Mouse (Mus musculus): ENCODE data around the gene Zfp78. TPM values are rescaled to one million over a fixed set of nuclear protein-coding genes. Genes with fewer than 3 reads are reported as not detected.
A peak's percentile ranks its signal among the peaks of the same experiment; 100 is the strongest.

The Zfp78 gene
- total RNA-seq, 2 experiments from 2014 or later: 3.8 to 5.6 TPM

DNA sequence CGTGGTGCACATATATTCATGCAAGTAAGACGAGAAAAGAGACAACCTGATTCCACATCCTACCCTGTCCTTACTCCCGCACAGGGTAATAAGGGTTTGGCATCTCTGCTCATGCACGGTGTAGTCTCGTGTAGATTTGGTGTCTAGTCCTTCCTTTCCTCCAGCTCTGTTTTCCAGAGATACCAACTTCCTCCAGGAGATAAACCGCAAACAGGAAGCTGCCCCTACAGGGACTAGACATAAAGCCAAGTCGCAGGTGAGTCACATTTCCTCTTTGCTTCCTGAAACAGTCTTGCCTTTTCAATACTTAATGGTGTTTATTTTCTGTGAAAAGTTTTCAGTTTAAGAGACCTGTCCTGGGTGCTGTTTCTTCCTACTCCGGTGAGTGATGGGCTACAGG, 20.9 kb downstream of the Zfp78 start:
- DNase-seq (ENCODE audit: extremely low spot score in 1 of 2, low spot score in 1 of 2): no peak

DNA sequence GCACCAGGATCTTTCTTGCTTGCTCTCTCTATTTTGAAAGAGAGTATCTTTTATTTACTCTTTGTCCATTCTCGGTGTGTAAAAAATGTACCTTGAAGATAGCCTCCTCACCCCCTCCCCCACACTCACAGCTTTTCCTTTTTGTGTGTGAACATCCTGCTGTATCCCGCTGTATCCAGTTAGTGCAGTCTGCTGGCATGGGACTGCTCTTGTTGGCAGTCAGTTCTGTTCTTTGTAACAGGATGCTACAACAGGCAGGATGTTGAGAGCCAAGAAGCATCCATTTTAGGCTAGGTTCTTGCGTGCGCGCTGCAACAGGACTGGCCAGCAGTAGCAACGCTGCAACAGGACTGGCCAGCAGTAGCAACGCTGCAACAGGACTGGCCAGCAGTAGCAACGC, 23.9 kb downstream of the Zfp78 start:
- DNase-seq (ENCODE audit: extremely low spot score in 1 of 2, low spot score in 1 of 2): no peak

DNA sequence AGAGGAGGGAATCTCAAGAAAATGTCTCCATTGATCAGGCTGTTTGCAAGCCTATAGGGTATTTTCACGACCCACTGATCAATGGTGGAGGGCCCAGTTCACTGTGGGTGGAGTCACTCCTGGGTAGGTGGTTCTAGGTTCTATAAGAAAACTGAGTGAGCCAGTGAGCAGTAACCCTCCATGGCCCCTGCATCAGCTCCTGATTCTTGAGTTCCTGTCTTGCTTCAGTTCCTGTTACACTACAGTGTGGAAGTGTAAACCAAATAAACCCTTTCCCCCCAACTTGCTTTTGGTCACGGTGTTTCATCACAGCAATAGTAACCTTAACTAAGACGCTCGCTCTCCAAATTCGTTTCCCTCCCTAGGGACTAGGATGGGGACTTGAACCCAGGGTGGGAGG, 25.9 kb downstream of the Zfp78 start:
- DNase-seq (ENCODE audit: extremely low spot score in 1 of 2, low spot score in 1 of 2): no peak

DNA sequence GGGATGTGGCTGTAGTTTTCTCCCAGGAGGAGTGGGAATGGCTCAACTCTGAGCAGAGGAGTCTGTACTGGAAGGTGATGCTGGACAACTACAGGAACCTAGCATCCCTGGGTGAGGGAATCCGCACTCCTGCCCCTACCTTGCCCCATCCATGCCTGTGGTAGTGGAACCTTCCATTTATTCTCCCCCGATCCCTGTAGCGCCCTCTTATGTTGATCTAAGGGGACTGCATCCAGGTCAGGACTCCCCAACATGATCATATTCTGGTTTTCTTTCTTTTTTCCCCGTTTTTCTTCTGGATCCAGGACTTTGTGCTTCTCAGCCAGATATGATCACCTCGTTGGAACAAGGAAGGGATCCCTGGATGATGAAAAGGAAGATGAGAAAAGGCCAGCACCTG, 26.4 kb downstream of the Zfp78 start:
- no peak for DNase-seq (ENCODE audit: extremely low spot score in 1 of 2, low spot score in 1 of 2)

DNA sequence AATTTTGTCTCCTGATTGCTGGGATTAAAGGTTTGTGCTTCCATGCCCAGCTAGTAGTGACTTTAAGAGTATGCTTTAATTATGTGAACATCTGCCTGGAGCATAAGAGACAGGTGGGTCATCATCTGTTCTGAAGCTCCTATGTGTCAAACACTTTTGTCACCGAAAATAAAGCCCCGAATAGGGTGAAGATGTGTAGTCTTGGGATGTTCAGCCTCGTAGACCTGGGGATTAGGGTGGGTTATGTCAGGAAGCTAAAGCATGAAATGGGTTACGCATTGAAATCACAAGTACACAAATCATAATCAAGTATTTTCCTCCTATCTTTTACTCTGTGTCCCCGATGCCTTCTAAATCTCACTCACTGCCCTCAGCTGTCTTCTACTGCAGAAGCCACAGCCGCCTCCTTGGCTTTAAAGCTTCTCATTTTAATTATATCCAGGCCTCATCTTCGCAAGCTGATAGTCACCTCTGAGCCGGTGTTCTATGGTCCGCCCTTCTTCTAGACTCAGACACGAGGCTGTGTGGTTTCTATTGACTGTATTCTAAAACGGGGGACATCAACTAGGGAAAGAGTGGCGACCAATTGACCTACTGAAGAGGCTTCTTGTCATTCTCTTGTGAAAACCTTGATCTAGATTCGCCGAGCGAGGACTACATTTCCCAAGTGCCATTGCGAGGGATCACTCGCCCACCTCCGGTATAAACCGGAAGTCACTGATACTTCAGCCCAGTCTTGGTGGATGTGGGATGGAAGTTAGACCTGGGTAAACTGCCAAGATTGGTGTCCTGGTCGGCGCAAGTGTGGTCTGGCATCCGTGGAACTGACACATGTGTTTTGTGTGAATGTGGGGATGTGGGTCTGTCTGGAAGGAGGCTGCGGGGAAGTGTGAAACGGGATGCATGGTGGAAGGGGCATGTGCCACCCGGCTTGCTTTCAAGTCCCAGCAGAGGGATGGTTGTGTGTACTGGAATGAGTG, 35.2 kb downstream of the Zfp78 start, which contains the start of gene Smim17:
Gene Smim17 (plus strand): TSS at position 720 of the 980 bp plus-strand sequence.
- peak; percentile 55 to 58 for DNase-seq (ENCODE audit: extremely low spot score in 1 of 2, low spot score in 1 of 2)

DNA sequence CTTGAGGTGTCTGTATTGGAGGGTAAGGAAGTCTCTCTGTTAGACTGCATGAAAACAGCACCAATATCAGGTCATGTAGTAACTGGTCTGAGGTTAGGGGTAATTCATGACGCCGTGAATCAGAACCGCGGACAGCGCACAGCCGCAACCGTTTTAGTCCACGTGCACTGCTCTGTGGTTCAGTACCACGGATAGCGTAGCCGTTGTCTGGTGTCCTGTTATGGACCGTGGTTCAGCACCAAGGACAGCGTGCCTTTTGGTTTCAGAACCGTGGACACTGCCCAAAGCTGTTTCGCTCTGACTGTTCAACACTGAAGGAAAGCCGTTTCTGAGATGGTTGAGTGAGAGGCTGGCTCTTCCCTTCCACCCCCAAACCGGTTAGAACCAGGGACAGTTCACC, 47.0 kb downstream of the Zfp78 start, which contains the start of gene Gm20715:
Gene Gm20715 (plus strand): TSS at position 235 of the 400 bp plus-strand sequence.
- DNase-seq (ENCODE audit: extremely low spot score in 1 of 2, low spot score in 1 of 2): peak; percentile 51 to 79

DNA sequence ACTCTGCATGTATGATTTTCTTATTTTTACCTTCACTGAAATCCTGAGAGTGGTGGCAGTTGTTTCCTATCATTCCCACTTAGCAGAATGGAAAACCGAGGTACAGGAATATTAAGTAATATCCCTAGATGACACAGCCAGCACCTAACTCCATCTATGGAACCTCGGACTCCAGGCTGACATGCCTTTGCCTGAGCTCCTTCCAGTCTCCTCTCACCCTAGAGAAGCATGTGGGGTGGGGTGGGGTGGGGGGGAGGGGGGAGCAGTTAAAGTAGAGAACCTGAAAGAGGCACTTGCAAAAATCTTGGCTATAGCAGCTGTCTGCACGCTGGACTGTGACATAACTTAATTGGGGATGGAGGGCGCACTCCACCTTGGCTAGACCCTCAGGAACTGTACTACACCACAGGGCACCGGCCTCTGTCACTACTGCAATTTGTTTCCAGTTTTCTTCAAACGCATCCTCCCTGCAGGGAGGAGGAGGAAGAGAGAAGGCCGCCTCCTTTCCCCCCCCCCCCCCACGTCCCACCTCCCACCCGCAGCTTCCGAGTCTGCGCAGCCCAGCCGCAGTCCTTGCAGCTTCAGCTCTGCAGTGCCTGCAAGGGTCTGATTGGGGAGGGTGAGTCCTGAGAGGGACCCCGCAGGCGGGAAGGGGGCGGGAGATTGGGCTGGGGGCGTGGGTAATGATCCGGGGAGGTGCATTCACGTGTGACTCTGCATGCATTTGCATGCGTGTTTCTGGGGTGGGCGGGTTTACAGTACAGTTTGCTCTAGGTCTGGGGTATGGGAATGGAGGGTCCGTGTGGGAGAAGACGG, 51.8 kb downstream of the Zfp78 start:
- DNase-seq (ENCODE audit: extremely low spot score in 1 of 2, low spot score in 1 of 2): peak; percentile 36 to 45

DNA sequence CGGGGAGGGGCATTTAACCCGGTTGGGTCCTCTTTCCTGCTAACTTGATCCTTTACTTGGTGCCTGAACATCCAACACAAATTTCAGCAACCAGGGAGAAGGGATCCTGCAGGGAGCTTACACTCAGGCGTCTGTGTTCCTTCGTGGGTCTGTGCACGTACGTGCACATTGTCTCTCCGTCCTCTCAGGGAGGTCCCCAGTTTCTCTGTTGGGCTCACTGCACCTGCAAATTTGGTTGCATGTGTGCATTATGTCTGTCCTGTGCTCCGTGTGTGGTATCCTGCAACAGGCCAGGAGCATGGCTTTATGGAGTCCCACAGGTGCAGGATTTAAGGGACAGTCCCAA, 52.3 kb downstream of the Zfp78 start:
- DNase-seq (ENCODE audit: extremely low spot score in 1 of 2, low spot score in 1 of 2): no peak

DNA sequence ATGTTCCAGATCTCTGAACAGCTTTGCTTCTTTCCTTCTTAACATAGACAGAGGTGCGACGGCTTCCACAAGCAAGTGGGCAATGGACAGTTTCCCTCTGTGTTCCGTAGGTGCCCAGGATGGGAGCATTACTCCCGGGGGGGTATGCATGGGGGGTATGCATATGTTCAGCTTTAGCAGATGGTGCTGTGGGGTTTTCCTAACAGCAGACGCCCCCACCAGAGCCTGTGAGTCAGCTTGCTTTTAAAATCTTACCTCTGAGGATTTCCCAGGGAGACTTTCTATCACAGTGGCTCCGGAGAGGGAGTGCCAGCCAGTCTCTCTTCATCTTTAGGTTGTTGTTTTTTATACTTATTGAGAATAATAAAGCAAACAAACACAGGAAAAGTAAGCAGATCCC, 56.8 kb downstream of the Zfp78 start:
- DNase-seq (ENCODE audit: extremely low spot score in 1 of 2, low spot score in 1 of 2): no peak

DNA sequence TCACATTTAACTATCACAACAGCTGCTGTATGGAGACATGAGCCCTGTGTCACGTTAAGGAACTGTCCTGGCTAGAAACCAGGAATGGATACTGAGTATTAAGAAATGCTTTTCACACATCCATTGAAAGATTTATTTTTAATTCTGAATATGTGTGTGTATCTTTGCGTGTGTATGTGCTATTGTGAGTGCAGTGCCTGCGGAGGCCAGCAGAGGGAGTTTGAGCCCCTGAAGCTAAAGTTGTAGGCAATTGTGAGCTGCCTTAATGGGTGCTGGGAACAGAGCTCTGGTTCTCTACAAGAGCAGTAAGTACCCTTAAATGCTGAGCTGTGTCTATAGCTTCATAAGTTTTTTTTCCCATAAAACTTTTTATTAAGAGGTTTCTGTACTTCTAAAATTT, 66.3 kb downstream of the Zfp78 start:
- no peak for DNase-seq (ENCODE audit: extremely low spot score in 1 of 2, low spot score in 1 of 2)

DNA sequence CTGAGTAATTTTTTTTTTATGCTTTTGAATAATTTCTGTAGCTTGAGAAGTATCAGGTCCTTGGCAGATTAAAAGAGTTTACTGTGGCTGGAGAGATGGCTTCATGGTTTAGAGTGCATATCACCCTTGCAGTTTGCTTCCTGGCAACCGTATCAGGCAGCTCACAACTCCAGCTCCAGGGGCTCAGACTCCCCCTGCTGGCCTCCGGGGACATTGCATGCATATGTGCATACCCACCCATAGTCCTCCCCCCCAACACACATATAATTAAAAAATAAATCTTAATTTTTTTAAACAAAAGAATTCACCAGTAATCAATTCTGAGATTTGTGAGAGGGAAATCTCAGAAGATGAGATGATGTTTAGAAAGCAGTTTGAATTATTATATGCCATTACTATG, 67.3 kb downstream of the Zfp78 start:
- peak in 1 of 2 experiments; percentile 33 for DNase-seq (ENCODE audit: extremely low spot score in 1 of 2, low spot score in 1 of 2)

Other genes starting within 250 kb of the Zfp78 start
- gene Zfp787, start 207.3 kb upstream of the Zfp78 start, total RNA-seq (2021): 10 to 100 TPM; 25.5 to 28.2 TPM
- gene Zfp444, start 191.1 kb upstream of the Zfp78 start, total RNA-seq (2021): 10 to 100 TPM; 58.2 to 66.7 TPM
- not detected for gene Galp, start 166.2 kb upstream of the Zfp78 start, total RNA-seq (2021)
- not detected for gene Zscan5b, start 141.0 kb upstream of the Zfp78 start, total RNA-seq (2021)
- not detected for gene Epp13, start 110.6 kb upstream of the Zfp78 start, total RNA-seq (2021)
- gene Zfp667, start 76.7 kb upstream of the Zfp78 start, total RNA-seq (2021): 10 to 100 TPM; 16.5 to 17.6 TPM
- 10 to 100 TPM; 10.2 to 12.0 TPM for gene Zfp583, start 32.0 kb upstream of the Zfp78 start, total RNA-seq (2021)
- 1 to 10 TPM; 5.8 to 6.7 TPM for gene Gm3854, start 19.5 kb upstream of the Zfp78 start, total RNA-seq (2021)
- 1 to 10 TPM; 6.7 to 7.8 TPM for gene Zfp28, start 20.0 kb downstream of the Zfp78 start, total RNA-seq (2021)
- 10 to 100 TPM; 18.4 to 22.0 TPM for gene Smim17, start 35.4 kb downstream of the Zfp78 start, total RNA-seq (2021)
- gene Gm20715, start 47.0 kb downstream of the Zfp78 start, total RNA-seq (2021): under 1 TPM; 0.15 to 0.23 TPM
- gene Olfr1344, start 75.4 kb downstream of the Zfp78 start, total RNA-seq (2021): 1 to 10 TPM; 1.3 to 2.8 TPM
- gene Olfr1336, start 92.9 kb downstream of the Zfp78 start, total RNA-seq (2021): not detected
- gene Olfr1346, start 103.8 kb downstream of the Zfp78 start, total RNA-seq (2021): not detected
- gene Olfr5, start 123.7 kb downstream of the Zfp78 start, total RNA-seq (2021): not detected
- gene Olfr1347, start 136.5 kb downstream of the Zfp78 start, total RNA-seq (2021): not detected
- gene Olfr1348, start 145.5 kb downstream of the Zfp78 start, total RNA-seq (2021): not detected
- not detected for gene Olfr1349, start 159.7 kb downstream of the Zfp78 start, total RNA-seq (2021)
- not detected for gene Olfr1350, start 201.6 kb downstream of the Zfp78 start, total RNA-seq (2021)